Mouse (Mus musculus) E14TG2a.4 (cell line): ENCODE data around the gene Napsa.

Source experiments
- H3K27me3 ChIP-seq: 2 replicates; pipeline ENCODE4 v1.6.1; 2014; ENCODE audit warnings: low read length, control low read depth; ENCODE audit not compliant: insufficient read depth
- H3K36me3 ChIP-seq: 2 replicates; pipeline ENCODE4 v1.6.1; 2014; ENCODE audit warnings: low read length, control low read depth; ENCODE audit not compliant: insufficient read depth
- H3K4me1 ChIP-seq: replicated peaks from 2 replicates; pipeline ENCODE4 v1.6.1; 2014; ENCODE audit warnings: low read depth, low read length, control low read depth
- H3K4me3 ChIP-seq: replicated peaks from 2 replicates; pipeline ENCODE4 v1.5.1; 2014; ENCODE audit warnings: mild to moderate bottlenecking, low read length
- H3K9me3 ChIP-seq: 2 replicates; pipeline ENCODE4 v1.6.1; 2014; ENCODE audit warnings: low read length, control low read depth
- CTCF ChIP-seq: conservative IDR thresholded peaks from 2 replicates; pipeline ENCODE4 v1.5.1; 2014; ENCODE audit warnings: low read length
- NANOG ChIP-seq: IDR thresholded peaks from 2 replicates; pipeline ENCODE4 v1.6.1; 2014; ENCODE audit warnings: borderline replicate concordance, low read length, mixed read lengths
- POU5F1 ChIP-seq: IDR thresholded peaks from 2 replicates; pipeline ENCODE4 v1.6.1; 2014; ENCODE audit warnings: low read length, borderline replicate concordance

Napsa gene

DNA sequence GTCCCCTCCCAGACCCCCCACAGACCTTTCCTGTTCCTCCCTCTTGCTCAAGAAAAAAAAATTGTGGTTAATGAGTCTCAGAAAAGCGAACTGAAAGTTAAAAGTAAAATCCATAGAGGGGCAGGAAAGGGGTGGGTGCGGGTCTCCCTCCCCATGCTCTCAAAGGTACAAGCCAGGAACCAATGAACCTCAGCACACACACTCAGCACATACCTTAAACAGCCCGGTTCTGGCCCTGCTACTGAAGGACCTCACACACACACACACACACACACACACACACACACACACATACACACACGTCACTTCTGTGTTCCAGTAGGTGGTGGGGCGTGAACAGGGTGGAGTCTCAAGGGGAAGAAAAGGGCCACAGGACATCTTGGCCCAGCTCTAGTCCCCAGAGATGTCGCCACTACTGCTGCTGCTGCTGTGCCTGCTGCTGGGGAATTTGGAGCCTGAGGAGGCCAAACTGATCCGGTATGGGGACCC is at the start of gene Napsa:
Gene Napsa (plus strand): TSS at position 168 of the 489 bp plus-strand sequence.
- no peak for TF ChIP-seq POU5F1
- no peak for TF ChIP-seq NANOG
- TF ChIP-seq CTCF, result no peak
- H3K9me3 ChIP-seq, result no peaks in the 10 kb centered on the region
- peak within 1 kb of the TSS; percentile 48 for H3K4me3 ChIP-seq
- no peaks in the 10 kb centered on the region for H3K36me3 ChIP-seq
- peaks cover 62% of the 10 kb centered on the region for H3K4me1 ChIP-seq
- H3K27me3 ChIP-seq, result no peaks in the 10 kb centered on the region

DNA sequence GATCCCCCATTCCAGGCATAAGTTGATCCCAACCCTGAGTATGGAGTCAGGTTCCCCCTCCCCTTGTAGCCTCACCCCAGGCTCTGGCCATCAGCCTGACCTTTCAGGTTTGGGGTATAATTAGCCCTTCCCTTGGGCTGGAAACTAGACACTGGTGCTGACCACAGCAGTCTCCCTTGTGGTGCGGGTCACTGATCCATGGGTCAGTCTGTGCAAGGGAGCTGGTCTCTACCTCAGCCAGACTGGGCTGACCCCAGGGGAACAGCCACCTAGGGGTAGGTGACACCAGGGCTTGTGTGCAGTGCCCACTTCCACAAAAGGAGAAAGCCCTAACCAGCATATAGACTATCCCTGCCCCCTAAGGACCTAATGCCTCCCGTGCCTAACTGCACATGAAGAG is 49.1 kb upstream of the Napsa start:
- peaks cover 71% of the 10 kb centered on the region for H3K4me1 ChIP-seq

DNA sequence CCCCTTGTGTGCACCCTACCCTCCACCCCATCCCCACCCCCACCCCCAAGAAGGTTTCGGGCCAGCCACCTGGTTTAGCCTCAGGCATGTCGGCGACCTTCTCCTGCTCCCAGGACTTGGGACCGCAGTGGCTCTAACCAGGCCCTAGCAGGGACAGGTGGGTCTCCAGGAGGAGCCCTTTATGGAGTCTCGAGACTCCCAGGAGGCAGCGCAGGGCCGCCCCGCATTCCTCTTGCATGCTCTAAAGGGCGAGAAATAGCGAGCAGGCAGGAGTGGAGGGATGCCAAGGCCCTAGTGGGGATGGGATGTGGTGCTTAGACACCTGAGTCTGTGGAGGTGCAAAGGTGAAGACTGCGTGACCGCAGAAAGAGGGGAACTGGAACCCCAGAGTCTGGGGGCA is 47.7 kb upstream of the Napsa start, which contains the start of gene Mybpc2:
Gene Mybpc2 (minus strand): TSS at position 155 of the 400 bp plus-strand sequence.
- H3K4me3 ChIP-seq, result peak within 1 kb of the TSS; percentile 71
- no peaks in the 10 kb centered on the region for H3K9me3 ChIP-seq
- TF ChIP-seq NANOG (no peak), POU5F1 (no peak), CTCF (no peak)
- H3K4me1 ChIP-seq, result peaks cover 80% of the 10 kb centered on the region
- H3K27me3 ChIP-seq, result peaks cover 32% of the 10 kb centered on the region
- H3K36me3 ChIP-seq, result no peaks in the 10 kb centered on the region

More for the DNA sequence above, 49.1 kb upstream of the Napsa start:
- Histone ChIP-seq H3K4me3 (no peak overlapping the region), H3K27me3 (peaks cover 27% of the 10 kb centered on the region), H3K36me3 (no peaks in the 10 kb centered on the region), H3K9me3 (no peaks in the 10 kb centered on the region)
- TF ChIP-seq NANOG, result no peak
- TF ChIP-seq CTCF, result no peak

DNA sequence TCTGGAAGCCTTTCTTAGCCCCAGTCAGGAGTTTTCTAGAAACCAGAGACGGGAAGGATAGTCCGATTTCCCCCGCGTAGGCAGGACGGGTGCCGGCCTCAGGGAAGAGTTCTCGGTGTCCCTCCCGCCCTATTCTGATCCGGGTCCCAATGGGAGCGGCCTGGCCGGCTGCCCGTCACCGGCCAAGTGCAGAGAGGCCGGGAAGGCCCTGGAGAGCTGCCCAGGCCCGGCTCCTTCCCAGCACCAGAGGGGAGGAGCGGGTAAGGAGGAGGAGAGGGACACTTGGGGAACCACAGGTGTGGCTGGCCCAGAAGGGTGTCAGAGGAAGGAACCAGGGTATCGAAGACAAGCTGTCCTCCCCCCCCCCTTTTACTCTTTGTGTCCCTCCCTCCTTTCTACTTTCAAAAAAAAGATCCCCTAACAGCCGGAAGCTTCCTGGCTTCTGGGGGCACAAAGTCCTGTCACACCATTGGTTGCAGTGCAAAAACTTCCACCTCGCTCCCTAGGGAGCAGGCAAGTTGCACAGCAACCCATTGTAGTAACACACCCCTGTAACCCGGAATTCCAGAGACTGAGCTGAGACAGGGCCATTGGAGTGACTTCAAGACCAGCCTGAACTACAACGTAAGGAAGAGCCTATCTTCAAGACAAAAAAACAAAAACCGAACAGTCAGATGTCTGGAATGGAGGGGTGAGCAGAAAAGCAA is 46.9 kb upstream of the Napsa start:
- peaks cover 88% of the 10 kb centered on the region for H3K4me1 ChIP-seq
- H3K36me3 ChIP-seq, result no peaks in the 10 kb centered on the region
- TF ChIP-seq CTCF, result no peak
- TF ChIP-seq POU5F1, result no peak
- TF ChIP-seq NANOG, result no peak
- no peaks in the 10 kb centered on the region for H3K9me3 ChIP-seq
- peaks cover 35% of the 10 kb centered on the region for H3K27me3 ChIP-seq
- H3K4me3 ChIP-seq, result peak overlapping the region; percentile 71

DNA sequence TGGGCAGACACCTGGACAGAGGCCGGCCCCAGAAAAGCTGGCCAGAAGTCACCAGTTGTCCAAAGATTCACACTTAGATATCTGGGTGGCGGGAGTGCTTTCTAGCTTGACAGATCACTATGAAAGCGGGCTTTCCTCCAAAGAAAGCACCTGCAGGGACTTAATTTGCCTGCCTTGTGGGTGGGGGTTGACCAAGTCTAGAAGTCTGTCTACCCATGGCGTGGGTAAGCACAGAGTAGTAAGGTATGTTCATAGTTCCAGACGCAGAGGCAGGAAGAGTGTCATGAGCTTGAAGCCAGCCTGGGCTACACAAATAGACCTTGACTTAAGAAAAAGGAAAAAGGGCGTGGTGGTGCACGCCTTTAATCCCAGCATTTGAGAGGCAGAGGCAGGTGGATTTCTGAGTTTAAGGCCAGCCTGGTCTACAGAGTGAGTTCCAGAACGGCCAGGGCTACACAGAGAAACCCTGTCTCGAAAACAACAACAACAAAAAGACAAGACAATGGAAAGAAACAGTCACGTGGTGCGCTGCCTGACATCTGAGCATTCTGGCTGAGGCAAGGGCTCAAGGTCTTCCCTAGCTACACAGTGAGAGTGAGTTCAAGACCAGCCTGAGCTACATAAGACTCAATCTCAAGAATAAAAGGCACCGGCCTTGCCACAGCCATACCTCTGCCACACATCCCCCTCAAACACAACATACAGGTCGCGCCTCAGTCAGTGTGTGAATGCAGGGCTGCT is 45.6 kb upstream of the Napsa start:
- no peaks in the 10 kb centered on the region for H3K9me3 ChIP-seq
- TF ChIP-seq NANOG (no peak), POU5F1 (no peak), CTCF (no peak)
- H3K36me3 ChIP-seq, result no peaks in the 10 kb centered on the region
- H3K27me3 ChIP-seq, result peaks cover 30% of the 10 kb centered on the region
- peaks cover 98% of the 10 kb centered on the region for H3K4me1 ChIP-seq
- peak overlapping the region; percentile 60 for H3K4me3 ChIP-seq

DNA sequence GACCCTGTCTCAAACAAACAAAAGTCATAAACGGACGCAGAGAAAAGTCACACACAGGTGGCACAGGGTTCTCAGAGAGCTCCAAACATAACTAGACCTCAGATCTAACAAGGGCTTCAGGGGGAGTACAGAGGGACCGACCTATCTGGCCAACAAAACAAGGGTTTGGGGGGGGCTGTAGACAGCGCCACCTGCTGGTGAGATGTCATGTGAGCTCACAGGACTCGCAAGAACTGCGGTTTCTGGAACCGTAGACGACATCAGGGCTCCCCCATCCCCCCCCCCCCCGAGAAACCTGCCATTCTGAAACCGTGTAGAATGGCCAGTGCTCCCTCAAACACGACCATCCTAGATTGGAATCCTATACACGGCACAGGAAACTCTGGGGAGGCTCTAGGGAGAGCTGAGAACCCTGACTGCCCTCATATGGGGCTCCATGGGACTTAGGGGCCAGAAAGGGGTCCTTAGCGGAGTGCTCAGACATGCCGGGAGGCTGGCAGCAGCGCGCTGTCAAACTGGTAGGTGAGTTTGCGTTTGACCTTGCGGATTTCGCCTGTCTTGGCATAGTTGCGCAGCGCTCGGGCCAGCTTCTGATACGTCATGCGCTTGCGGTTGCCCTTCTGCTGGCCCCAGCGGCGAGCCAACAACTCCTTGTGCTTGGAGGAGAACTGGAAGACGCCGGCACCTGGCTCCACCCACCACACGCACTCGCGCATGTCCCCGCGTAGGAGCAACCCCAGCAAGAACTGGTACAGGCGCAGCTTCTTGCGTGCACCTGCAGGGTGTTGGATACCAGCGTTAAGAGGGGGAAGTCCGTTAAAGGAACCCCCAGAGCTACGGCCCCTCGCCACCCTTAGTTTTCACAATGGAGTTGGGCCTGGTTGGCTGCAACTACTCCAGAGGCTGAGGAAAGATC is 44.4 kb upstream of the Napsa start:
- Histone ChIP-seq H3K4me3 (peak overlapping the region; percentile 72), H3K4me1 (peaks cover 100% of the 10 kb centered on the region), H3K9me3 (no peaks in the 10 kb centered on the region), H3K36me3 (peaks cover 11% of the 10 kb centered on the region), H3K27me3 (peaks cover 21% of the 10 kb centered on the region)
- TF ChIP-seq CTCF, result peak; percentile 56
- TF ChIP-seq POU5F1, result no peak
- no peak for TF ChIP-seq NANOG

GRCm38 (mm10) chr7:44529518-44529917 is 42.7 kb upstream of the Napsa start:
- no peak for TF ChIP-seq CTCF
- no peak for TF ChIP-seq POU5F1
- no peak for TF ChIP-seq NANOG

More at GRCm38 (mm10) chr7:44529518-44529917, 42.7 kb upstream of the Napsa start:
- Histone ChIP-seq H3K36me3 (peaks cover 28% of the 10 kb centered on the region), H3K27me3 (peaks cover 11% of the 10 kb centered on the region; the same call in 1 of the 2 replicates), H3K4me1 (peaks cover 100% of the 10 kb centered on the region), H3K9me3 (no peaks in the 10 kb centered on the region), H3K4me3 (peak overlapping the region; percentile 72; the same call in 1 of the 2 replicates)
